Mouse (Mus musculus) lung, postnatal 4 days (tissue): ENCODE data around the gene Abcd3.
"Not testable (repeated sequence)": the region's sequence is repeated elsewhere in the genome, so short reads cannot be mapped to it uniquely, and the experiment has no call there.

ENCODE experiments used
- DNase-seq, 2 experiments: peaks; one replicate each; pipeline ENCODE4 v3.0.0; 2021

Gene Abcd3

GRCm38 (mm10) chr3:121815549-121816235 is 590 bp upstream of the Abcd3 start:
- DNase-seq = no peak

- no peak for DNase-seq
These were observed 663 bp downstream of the Abcd3 start for GRCm38 (mm10) chr3:121814413-121814864.

- no peak for DNase-seq
These were observed 1.3 kb downstream of the Abcd3 start for GRCm38 (mm10) chr3:121813834-121814233.

DNA sequence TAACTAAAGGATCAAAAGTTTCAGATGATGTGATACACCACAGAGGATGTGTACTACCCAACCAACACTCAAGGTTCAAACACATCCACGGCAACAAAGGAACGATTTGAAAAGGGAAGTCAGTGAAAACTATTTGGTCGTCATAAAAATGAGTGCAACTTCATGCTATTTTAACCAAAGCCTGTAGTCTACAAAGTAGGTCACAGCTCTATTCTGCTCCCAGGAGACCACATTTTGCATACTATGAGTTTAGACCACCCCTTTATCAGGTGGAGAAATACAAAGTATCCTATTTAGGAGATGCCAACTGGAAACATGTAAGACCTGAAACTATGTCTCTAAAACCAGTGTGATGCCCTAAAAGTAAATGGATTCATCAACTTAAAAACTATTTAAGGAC is 6.9 kb downstream of the Abcd3 start:
- DNase-seq = no peak

DNA sequence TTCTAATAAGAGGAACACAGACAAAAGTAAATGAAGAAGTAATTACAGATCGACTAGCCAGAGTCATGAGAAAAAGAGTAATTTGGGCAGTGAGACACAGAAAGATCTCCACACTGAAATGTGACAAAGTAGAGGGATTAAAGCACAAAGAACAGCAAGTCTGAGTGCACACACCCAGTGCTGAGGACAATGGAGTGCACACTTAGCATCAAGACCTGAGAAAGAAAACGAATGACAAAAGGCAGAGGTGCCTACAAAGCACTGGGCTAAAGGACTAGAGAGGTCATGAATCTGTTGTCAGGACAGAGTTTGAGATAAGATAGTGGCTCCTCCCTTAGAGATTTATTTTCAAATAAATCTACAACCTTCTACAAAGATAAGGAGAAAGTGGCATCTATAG is 20.9 kb downstream of the Abcd3 start:
- DNase-seq = no peak

DNA sequence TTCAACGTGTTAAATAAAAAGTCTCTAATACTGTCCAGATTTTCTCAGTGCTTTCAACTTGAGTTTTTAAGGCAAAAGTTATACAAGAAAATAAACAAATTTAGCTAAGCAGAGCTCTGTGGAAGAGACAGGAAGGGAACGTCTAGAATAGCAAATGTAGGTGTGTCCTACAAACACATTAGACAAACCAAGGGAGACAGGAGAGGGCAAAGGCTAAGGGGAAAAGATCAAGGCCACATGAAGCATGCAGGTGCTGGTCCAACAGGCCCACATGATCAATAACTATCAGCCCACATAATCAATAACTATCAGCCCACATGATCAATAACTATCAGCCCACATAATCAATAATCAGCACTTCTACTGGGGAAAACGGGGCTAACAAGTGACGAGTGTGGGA is 22.9 kb downstream of the Abcd3 start:
- DNase-seq = no peak

- DNase-seq = no peak
These were observed 24.7 kb downstream of the Abcd3 start for GRCm38 (mm10) chr3:121790442-121790841.

DNA sequence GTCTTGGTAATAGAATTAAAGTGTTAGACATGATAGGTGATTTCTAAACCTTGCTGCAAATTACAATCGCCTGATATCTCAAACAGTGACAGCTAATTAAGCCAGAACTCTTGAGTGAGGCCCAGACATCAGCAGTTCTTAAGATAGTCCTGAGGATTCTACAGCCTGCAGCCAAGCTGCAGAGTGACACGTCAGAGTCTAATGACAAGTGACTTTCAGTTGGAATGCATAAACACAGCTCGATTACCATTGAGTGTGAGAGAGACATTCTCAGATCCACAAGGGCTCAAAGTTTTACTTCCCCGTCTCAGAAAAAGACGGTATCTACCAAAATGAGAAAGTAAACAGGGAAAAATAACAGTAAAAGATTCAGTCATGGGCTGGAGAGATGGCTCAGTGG is 25.3 kb downstream of the Abcd3 start:
- no peak for DNase-seq

GRCm38 (mm10) chr3:121783020-121783419 is 32.1 kb downstream of the Abcd3 start:
- no peak for DNase-seq

DNA sequence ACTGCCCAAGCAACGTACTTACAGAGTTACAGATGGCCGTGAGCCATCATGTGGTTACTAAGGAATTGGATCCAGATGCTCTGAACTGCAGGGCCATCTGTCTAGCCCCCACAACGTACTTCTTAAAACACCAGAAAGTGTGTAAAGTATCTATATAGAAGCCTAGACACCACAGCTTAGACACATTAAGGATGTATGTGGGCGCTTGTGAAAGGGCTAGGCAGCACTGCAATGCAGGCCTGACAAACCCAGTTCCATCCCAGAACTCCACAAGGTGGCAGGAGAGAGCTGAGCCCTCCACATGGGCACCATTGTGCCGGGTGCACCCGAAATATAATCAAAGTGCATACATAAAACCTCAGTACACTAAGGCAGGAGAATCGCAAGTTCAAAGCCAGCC is 37.2 kb downstream of the Abcd3 start:
- peak; percentile 49 to 73 for DNase-seq

DNA sequence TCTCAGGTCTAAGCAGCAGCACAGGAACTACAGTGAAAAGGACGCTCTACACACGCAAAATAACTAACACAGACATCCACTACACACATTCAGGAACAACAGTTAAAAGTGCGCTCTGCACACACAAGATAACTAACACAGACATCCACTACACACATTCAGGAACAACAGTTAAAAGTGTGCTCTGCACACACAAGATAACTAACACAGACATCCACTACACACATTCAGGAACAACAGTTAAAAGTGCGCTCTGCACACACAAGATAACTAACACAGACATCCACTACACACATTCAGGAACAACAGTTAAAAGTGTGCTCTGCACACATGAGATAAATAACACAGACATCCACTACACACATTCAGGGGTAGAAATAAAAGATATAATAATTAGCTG is 41.8 kb downstream of the Abcd3 start:
- not testable (repeated sequence) for DNase-seq

DNA sequence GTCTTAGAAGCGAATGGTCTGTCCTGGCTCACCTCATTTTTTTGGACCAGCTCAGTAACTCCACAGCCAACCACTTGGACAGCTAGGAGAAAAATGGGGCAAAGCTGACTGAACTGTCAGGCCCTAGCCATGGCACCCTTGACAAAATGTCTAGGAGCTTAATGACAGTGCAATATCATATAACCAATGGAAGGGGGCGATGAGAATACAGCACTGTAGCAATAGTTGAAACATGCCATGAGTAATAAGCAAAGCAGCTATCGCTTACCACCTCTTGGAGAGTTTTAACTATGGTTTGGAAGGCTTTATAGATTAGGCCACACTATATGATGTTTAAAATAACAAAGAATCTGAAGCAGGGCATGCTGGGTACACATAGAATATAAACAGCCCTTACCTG is 46.3 kb downstream of the Abcd3 start:
- no peak for DNase-seq

DNA sequence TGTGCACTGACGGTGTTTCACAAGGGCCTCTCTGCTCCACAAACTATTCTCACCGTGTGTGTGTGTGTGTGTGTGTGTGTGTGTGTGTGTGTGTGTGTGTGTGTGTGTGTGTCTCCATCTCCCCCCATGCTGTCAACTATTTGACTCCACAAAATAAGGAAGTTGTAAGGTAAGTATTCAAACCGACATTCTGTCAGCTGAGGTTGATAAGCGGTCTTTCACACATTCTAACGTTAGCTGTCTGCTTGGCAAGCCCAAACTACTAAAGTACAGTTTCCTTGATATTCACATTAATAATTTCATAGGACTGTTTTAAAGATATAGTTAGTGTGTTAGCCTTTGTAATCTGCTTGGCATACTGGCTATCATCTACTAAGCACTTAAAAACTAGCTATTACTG is 48.3 kb downstream of the Abcd3 start:
- DNase-seq = no peak

- no peak for DNase-seq
These were observed 49.1 kb downstream of the Abcd3 start for GRCm38 (mm10) chr3:121766048-121766447.

DNA sequence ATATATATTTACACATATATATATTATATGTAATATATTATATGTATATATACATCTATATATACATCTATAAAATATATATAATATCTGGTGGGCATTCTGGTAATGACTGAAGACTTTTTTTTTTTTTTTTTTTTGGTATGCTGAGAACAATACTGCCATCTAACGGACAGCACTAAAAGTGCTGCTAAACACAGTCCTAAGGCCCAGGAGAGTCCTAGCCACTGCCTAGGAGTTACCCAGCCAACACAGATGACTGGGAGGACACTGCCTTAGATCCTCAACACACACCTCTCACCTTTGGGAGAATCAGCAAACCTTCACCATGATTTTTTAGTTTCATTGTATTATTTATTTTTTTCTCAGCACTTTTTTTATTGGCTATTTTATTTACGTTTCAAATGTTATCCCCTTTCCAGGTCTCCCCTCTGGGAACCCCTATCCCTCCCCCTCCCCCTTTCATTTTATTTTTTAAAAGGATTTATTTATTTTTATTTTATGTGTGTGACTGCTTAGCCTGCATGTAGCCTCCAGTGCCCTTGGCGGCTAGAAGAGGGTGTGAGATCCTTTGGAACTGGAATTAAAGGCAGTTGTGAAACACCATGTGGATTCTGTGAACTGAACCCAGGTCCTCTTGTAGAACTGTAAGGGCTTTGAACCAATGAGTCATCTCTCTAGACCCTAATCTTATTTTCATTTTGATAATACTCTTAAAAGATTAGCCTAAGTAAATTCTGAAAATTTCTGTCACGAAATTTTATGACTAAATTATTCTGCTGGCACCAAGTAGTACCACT is 52.8 kb downstream of the Abcd3 start:
- no peak for DNase-seq

DNA sequence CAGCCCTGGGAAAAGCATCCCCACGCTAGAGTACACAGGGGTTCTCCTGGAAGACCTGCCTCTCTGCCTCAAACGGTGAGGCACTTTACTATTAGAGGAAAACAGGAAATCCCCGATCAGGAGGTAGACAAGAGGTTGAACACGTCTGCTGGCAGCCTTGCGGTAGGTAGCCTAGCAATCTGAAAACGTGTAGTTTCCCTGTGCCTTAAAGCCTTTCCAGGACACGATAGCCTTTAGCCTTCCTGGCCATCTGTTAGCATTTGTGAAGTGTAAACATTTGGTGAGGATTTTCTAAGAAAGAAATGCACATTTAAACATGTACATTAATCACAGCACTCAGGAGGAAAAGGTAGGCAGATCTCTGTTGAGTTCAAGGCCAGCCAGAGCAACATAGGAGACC is 56.7 kb downstream of the Abcd3 start:
- DNase-seq = no peak

DNA sequence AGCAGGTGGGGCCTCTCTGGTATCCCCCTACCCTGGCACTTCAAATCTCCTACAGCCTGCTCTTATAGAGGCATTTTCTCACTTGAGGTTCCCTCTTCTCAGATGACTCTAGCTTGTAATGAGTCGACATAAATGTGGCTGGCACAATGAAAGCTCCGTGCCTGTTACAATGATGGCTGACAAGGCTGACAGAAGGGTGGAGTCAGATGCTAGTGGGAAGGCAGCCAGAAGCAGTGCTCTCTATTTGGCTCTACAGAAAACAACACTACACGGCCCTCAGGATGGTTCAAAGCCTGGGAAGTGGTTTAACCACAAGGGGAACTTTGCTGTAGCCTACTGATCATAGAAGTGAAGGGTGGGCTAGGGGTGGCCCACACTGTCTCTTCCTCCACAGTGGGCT is 60.0 kb downstream of the Abcd3 start:
- peak in 1 of 2 experiments; percentile 14 for DNase-seq

DNA sequence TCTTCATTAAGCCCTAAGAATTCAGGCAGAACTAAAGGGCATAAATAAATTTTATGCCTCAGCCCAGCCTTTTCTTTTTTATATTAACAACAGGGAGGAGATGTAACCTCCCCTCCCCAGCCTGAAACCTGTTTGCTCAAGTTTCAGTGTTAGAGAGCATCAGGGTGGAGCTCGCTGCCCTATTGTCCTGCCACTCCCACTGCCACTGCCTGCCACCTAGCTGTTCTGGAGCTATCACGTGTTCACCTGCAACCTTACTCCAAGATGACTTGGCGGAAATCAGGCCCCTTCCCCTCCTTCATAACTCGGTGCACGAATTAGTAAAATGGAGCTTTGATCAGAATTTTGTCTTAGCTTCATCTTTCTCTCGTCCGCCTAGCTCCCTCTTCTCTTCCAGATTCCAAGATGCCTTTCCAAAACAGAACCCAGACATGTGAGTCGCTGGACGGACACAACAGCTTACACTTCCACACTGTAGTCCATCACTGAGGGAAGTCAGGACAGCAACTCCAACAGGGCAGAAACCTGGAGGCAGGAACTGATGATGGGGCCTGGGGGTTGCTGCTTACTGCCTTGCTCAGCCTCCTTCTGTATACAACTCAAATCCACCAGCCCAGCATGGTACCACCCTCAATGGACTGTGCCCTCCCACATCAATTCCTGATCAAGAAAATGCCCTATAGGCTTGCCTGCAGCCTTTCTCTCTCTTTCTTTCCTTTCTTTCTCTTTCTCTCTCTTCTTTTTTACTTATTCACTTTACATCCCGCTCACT is 60.6 kb downstream of the Abcd3 start:
- not testable (repeated sequence) for DNase-seq

DNA sequence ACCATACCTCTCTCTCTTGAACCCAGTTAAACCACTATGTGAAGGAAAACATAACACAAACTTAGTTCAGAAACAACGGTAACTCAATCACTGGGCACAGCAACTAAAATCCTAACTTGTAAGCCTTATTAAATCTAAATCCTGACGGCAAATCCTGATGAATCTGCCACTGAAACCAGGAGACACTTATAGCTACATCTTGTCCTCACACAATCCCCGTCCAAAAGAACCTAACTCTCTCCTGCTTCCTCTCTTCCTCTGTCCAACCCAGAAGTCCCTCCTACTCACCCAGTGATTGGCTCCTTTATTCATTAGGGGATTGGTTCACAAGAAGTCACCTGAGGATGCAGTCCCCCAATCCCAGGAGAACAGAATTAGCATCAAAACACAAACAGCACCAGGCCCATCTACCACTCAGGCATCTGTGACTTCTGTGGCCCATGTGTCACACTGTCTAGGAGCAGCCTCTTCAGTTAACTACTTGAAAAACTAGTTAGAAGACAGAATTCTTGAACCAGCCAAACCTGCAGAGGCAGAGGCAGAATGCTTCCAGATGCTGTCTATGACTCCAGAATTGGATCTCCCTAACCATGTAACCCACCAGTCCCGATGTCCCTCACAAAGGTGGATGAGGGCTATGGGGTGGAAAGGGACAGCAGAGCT is 73.8 kb downstream of the Abcd3 start:
- not testable (repeated sequence) for DNase-seq

DNA sequence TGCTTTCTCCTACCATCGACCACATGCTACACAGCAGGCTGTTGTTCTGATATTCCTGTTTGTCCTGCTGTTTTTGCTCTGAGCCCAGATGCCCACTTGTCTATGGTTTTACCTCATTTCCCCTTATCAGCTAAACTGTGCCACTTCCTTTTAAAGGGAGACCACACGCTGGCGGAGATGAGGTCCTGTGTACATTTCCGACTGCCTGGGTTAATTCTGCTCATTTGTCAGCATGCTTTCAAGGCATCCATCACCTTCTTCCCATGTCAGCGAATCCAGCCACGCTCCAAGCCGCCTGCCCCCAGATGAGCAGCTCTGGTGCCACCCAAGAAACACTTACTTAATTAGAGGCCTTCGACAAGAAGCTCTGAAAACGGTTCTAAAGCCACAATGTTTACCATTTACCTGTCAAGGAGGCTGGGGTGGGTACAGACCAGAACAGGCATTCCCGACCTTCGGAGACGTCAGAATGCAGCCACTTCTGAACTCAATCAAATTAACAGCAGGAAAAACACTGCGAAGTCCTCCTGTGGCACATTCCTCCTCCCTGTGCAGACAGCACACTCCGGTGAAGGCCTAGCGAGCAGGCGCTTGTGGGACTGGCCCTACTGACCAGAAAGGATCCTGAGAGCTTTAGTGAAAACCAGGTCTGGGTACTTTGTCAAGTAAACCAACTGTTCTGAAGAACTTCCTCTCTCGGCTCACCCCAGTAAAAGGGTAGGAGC is 75.5 kb downstream of the Abcd3 start:
- peak in 1 of 2 experiments; percentile 16 for DNase-seq

- DNase-seq = no peak
These were observed 76.3 kb downstream of the Abcd3 start for GRCm38 (mm10) chr3:121738742-121739342.

- DNase-seq = no peak
These were observed 77.2 kb downstream of the Abcd3 start for GRCm38 (mm10) chr3:121737901-121738300.
